Mouse (Mus musculus): ENCODE data around the gene Ube2q2. TPM values are rescaled to one million over a fixed set of nuclear protein-coding genes. Genes with fewer than 3 reads are reported as not detected.

The Ube2q2 gene
- polyA plus RNA-seq, 1 experiment from 2014 or later, result 34.0 TPM

Other genes starting within 250 kb of the Ube2q2 start
- 4.7 and 5.4 TPM in 2 replicates for gene Hykk, start 231.6 kb upstream of the Ube2q2 start, polyA plus RNA-seq (2015; fragmentation: Nextera tagmentation; extraction: Ambion mirVana)
- gene Psma4, start 198.1 kb upstream of the Ube2q2 start, polyA plus RNA-seq (2015; fragmentation: Nextera tagmentation; extraction: Ambion mirVana), result 280 and 290 TPM in 2 replicates
- 0.92 and 1.0 TPM in 2 replicates for gene AY074887, start 197.9 kb upstream of the Ube2q2 start, polyA plus RNA-seq (2015; fragmentation: Nextera tagmentation; extraction: Ambion mirVana)
- gene Chrna5, start 168.0 kb upstream of the Ube2q2 start, polyA plus RNA-seq (2015; fragmentation: Nextera tagmentation; extraction: Ambion mirVana), result 0.43 and 0.73 TPM in 2 replicates
- gene Chrna3, start 122.3 kb upstream of the Ube2q2 start, polyA plus RNA-seq (2015; fragmentation: Nextera tagmentation; extraction: Ambion mirVana), result 0.49 and 0.54 TPM in 2 replicates
- gene Chrnb4, start 100.1 kb upstream of the Ube2q2 start, polyA plus RNA-seq (2015; fragmentation: Nextera tagmentation; extraction: Ambion mirVana), result 0.59 and 0.65 TPM in 2 replicates
- 51.4 and 52.9 TPM in 2 replicates for gene Fbxo22, start 60.1 kb downstream of the Ube2q2 start, polyA plus RNA-seq (2015; fragmentation: Nextera tagmentation; extraction: Ambion mirVana)
- 1.5 and 1.7 TPM in 2 replicates for gene Nrg4, start 178.0 kb downstream of the Ube2q2 start, polyA plus RNA-seq (2015; fragmentation: Nextera tagmentation; extraction: Ambion mirVana)
- gene Tmem266, start 178.1 kb downstream of the Ube2q2 start, polyA plus RNA-seq (2015; fragmentation: Nextera tagmentation; extraction: Ambion mirVana), result 0.46 and 0.57 TPM in 2 replicates